Mouse (Mus musculus) E14TG2a.4 (cell line): ENCODE measurements around the gene Cd274.

Experiments used
- H3K27me3 ChIP-seq: 2 replicates; pipeline ENCODE4 v1.6.1; 2014; ENCODE audit warnings: low read length, control low read depth; ENCODE audit not compliant: insufficient read depth
- H3K36me3 ChIP-seq: 2 replicates; pipeline ENCODE4 v1.6.1; 2014; ENCODE audit warnings: low read length, control low read depth; ENCODE audit not compliant: insufficient read depth
- H3K4me1 ChIP-seq: replicated peaks from 2 replicates; pipeline ENCODE4 v1.6.1; 2014; ENCODE audit warnings: low read depth, low read length, control low read depth
- H3K4me3 ChIP-seq: replicated peaks from 2 replicates; pipeline ENCODE4 v1.5.1; 2014; ENCODE audit warnings: mild to moderate bottlenecking, low read length
- H3K9me3 ChIP-seq: 2 replicates; pipeline ENCODE4 v1.6.1; 2014; ENCODE audit warnings: low read length, control low read depth
- CTCF ChIP-seq: conservative IDR thresholded peaks from 2 replicates; pipeline ENCODE4 v1.5.1; 2014; ENCODE audit warnings: low read length
- NANOG ChIP-seq: IDR thresholded peaks from 2 replicates; pipeline ENCODE4 v1.6.1; 2014; ENCODE audit warnings: borderline replicate concordance, low read length, mixed read lengths
- POU5F1 ChIP-seq: IDR thresholded peaks from 2 replicates; pipeline ENCODE4 v1.6.1; 2014; ENCODE audit warnings: low read length, borderline replicate concordance

Gene Cd274

DNA sequence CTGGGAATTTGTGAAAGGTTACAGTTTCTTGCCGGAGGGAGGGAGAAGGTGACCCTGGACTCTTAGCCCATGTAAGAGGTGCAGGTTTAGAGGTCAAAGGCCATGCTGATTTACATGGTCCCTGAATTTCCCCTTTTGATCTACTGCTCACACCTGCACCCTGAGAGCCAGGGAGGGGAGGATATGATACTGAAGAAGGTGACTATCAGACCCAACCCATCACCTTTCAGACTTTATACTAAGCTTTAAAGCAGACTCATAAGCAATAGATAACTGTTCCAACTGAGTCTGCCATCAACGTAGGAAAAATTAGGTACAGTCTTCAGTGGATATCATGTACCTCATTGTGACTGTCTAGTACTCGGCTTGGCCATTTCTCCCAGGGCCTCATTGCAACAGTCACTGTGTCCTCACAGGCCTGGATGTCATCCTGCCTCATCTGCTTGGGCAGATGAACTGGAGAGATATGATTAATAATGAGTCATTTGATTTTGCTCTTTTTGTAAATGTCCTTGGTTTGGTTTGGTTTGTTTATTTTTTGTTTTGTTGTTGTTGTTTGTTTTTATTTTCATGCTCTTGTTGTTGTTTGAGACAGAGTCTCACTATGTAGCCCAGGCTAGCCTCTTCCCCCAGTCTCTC is 1.5 kb downstream of the Cd274 start:
- Histone ChIP-seq H3K9me3 (no peaks in the 10 kb centered on the region), H3K4me1 (peaks cover 26% of the 10 kb centered on the region), H3K36me3 (no peaks in the 10 kb centered on the region), H3K4me3 (no peak overlapping the region), H3K27me3 (peaks cover 23% of the 10 kb centered on the region)
- no peak for TF ChIP-seq POU5F1
- TF ChIP-seq NANOG = no peak
- TF ChIP-seq CTCF = no peak

GRCm38 (mm10) chr19:29370112-29370511 is 2.9 kb downstream of the Cd274 start:
- Histone ChIP-seq H3K9me3 (no peaks in the 10 kb centered on the region), H3K27me3 (peaks cover 16% of the 10 kb centered on the region), H3K36me3 (no peaks in the 10 kb centered on the region), H3K4me1 (peaks cover 16% of the 10 kb centered on the region), H3K4me3 (no peak overlapping the region)
- TF ChIP-seq CTCF = no peak
- no peak for TF ChIP-seq POU5F1
- no peak for TF ChIP-seq NANOG

DNA sequence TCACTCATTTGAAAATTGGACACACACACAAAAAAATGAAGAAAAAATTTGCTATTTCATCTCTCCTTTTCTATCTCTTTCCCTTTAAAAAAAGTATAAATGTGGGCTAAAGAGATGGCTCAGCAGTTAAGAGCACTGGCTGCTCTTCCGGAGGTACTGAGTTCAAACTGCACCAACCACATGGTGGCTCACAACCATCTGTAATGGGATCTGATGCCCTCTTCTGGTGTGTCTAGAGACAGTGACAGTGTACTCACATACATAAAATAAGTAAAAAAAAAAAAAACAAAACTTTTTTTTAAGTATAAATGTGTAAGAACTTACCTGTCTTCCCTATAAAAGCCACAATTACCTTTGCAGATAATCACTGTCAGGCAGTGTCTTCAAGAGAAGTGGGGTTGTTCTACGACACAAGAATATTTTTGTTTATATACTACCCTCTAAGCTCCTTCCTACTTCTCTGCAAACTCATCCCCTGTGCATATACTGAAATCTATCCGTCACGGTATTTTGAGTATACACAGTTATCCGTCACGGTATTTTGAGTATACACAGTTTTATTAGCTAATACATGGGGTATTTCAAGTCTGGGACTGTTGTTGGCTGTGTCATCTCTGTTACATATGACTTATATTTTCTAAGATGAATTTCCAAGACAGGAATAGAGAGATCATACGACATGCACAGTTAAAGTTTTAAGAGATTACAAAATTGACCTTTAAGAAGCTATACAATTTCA is 3.5 kb downstream of the Cd274 start:
- peaks cover 16% of the 10 kb centered on the region for H3K27me3 ChIP-seq
- no peak for TF ChIP-seq NANOG
- no peak for TF ChIP-seq CTCF
- no peak for TF ChIP-seq POU5F1
- no peak overlapping the region for H3K4me3 ChIP-seq
- H3K4me1 ChIP-seq = peaks cover 12% of the 10 kb centered on the region
- H3K9me3 ChIP-seq = no peaks in the 10 kb centered on the region
- no peaks in the 10 kb centered on the region for H3K36me3 ChIP-seq

- H3K4me3 ChIP-seq = no peak overlapping the region
- TF ChIP-seq POU5F1 (no peak), CTCF (no peak), NANOG (no peak)
- peaks cover 12% of the 10 kb centered on the region for H3K27me3 ChIP-seq
- H3K36me3 ChIP-seq = no peaks in the 10 kb centered on the region
- peaks cover 14% of the 10 kb centered on the region for H3K4me1 ChIP-seq
- H3K9me3 ChIP-seq = no peaks in the 10 kb centered on the region
Measured at GRCm38 (mm10) chr19:29371284-29372081, 4.2 kb downstream of the Cd274 start.

- no peak for TF ChIP-seq NANOG
- no peak for TF ChIP-seq CTCF
- TF ChIP-seq POU5F1 = no peak
- no peaks in the 10 kb centered on the region for H3K36me3 ChIP-seq
- no peaks in the 10 kb centered on the region for H3K9me3 ChIP-seq
Measured at GRCm38 (mm10) chr19:29372138-29372537, 4.9 kb downstream of the Cd274 start.

DNA sequence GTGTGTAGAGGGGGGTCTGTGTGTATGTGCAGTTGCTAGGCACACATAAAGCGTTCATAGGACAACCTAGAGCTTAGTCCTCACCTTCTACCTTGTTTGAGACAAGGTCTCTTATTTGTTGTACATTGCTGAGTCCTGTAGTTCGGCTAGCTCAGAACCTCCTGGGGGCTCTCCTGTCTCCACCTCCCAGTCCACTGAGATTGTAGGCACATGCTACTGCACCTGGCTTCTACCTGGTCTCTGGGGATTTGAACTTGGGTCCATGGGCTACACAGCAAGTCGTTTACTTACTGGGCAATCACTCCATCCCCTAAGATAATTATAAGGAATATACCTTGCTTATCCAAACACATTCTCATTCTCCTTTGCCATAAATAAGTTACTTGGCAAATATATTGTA is 5.4 kb downstream of the Cd274 start:
- Histone ChIP-seq H3K27me3 (peaks cover 5% of the 10 kb centered on the region), H3K4me3 (no peak overlapping the region), H3K4me1 (peaks cover 7% of the 10 kb centered on the region; the same call in 1 of the 2 replicates), H3K9me3 (no peaks in the 10 kb centered on the region), H3K36me3 (no peaks in the 10 kb centered on the region)
- TF ChIP-seq CTCF (no peak), NANOG (no peak)

More at GRCm38 (mm10) chr19:29372138-29372537, 4.9 kb downstream of the Cd274 start:
- H3K4me1 ChIP-seq = peaks cover 12% of the 10 kb centered on the region
- H3K4me3 ChIP-seq = no peak overlapping the region
- peaks cover 10% of the 10 kb centered on the region for H3K27me3 ChIP-seq

DNA sequence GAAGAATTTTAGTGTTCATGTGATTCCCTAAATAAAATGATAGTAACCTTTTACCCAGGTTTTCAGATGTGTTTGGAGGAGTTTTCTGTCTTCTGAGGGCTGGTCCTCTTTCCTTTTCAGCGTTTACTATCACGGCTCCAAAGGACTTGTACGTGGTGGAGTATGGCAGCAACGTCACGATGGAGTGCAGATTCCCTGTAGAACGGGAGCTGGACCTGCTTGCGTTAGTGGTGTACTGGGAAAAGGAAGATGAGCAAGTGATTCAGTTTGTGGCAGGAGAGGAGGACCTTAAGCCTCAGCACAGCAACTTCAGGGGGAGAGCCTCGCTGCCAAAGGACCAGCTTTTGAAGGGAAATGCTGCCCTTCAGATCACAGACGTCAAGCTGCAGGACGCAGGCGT is 6.2 kb downstream of the Cd274 start:
- Histone ChIP-seq H3K27me3 (peaks cover 5% of the 10 kb centered on the region), H3K9me3 (no peaks in the 10 kb centered on the region), H3K4me1 (0 out of 2 replicates have a peak, but pooled peaks cover 7% of the 10 kb centered on the region), H3K4me3 (no peak overlapping the region), H3K36me3 (no peaks in the 10 kb centered on the region)
- no peak for TF ChIP-seq CTCF
- TF ChIP-seq NANOG = no peak
- TF ChIP-seq POU5F1 = no peak

DNA sequence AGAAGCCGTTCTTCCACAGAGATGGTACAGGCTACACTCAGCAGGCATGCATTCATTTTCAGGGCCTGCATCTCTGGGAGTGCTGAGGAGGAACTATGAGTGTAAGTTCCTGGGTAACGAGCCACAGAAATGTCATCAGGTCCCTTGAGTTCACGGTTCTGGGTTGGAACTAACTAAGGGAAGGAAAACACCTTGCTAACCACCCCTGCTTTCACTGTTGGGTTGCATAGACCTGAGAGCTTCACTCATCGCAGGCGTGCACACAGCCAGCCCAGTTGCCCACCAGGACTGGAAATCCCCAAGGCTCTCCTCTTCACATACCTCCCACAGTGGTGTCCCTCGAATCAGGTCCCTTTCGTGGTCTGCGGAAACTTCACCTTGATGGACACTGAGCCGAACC is 7.7 kb downstream of the Cd274 start:
- TF ChIP-seq NANOG (no peak), CTCF (no peak), POU5F1 (no peak)
- no peaks in the 10 kb centered on the region for H3K36me3 ChIP-seq
- H3K4me3 ChIP-seq = no peak overlapping the region
- no peaks in the 10 kb centered on the region for H3K9me3 ChIP-seq
- H3K4me1 ChIP-seq = 0 out of 2 replicates have a peak, but pooled peaks cover 7% of the 10 kb centered on the region
- H3K27me3 ChIP-seq = no peaks in the 10 kb centered on the region; the same call in 1 of the 2 replicates
